Mouse (Mus musculus) hindbrain, embryonic 15.5 days (tissue): ENCODE results near the gene Tet2. TPM values are rescaled to one million over a fixed set of nuclear protein-coding genes. Genes with fewer than 3 reads are reported as not detected.
"Not testable (repeated sequence)": the region's sequence is repeated elsewhere in the genome, so short reads cannot be mapped to it uniquely, and the experiment has no call there.

ENCODE experiments used
- ATAC-seq: fragments of 200-750 bp; cut with Nextera tagmentation; 2 replicates; pipeline ENCODE4 v1.8.0; 2017; ENCODE audit warnings: low read depth, moderate number of reproducible peaks, moderate TSS enrichment; ENCODE audit not compliant: low FRiP score
- H3K27ac ChIP-seq: fragments of 300-500 bp; sonication (generic); replicated peaks from 2 replicates; pipeline ENCODE4 v1.5.1; 2015; ENCODE audit warnings: mild to moderate bottlenecking, inconsistent platforms
- H3K27me3 ChIP-seq: fragments of 300-500 bp; sonication (generic); 2 replicates; pipeline ENCODE4 v1.6.1; 2015; ENCODE audit warnings: control low read depth, inconsistent platforms
- H3K36me3 ChIP-seq: fragments of 300-500 bp; sonication (generic); 2 replicates; pipeline ENCODE4 v1.6.1; 2015; ENCODE audit warnings: control low read depth, inconsistent platforms
- H3K4me1 ChIP-seq: fragments of 300-500 bp; sonication (generic); replicated peaks from 2 replicates; pipeline ENCODE4 v1.6.1; 2015; ENCODE audit warnings: control low read depth, inconsistent platforms
- H3K4me2 ChIP-seq: fragments of 300-500 bp; sonication (generic); 2 replicates; pipeline ENCODE4 v1.6.1; 2015; ENCODE audit warnings: moderate library complexity, mild to moderate bottlenecking, inconsistent platforms
- H3K4me3 ChIP-seq: fragments of 300-500 bp; sonication (generic); 2 replicates; pipeline ENCODE4 v1.5.1; 2015; ENCODE audit warnings: mild to moderate bottlenecking, inconsistent platforms
- H3K9ac ChIP-seq: fragments of 300-500 bp; sonication (generic); 2 replicates; pipeline ENCODE4 v1.6.1; 2015; ENCODE audit warnings: inconsistent platforms
- H3K9me3 ChIP-seq: fragments of 300-500 bp; sonication (generic); 2 replicates; pipeline ENCODE4 v1.6.1; 2016; ENCODE audit warnings: control low read depth, inconsistent platforms
- WGBS: fragments of 180-500 bp; shearing (Covaris S2); methylation state at CpG from one replicate; pipeline ENCODE4 v1.1.7; 2015; 5-methylcytosine and 5-hydroxymethylcytosine counted together
- polyA plus RNA-seq: library from polyadenylated mRNA; unstranded; fragments of >200 nt; fragmentation: Nextera tagmentation; extraction: Ambion mirVana; gene quantifications from 2 replicates; pipeline ENCODE4 v1.2.1, GENCODE M21; 2015

Gene Tet2
- polyA plus RNA-seq, 1 experiment from 2014 or later, result 14.0 TPM

- peak overlapping the region; percentile 64 for H3K4me2 ChIP-seq
- WGBS, result under 1% methylated on average over 52 of the region's 52 CpGs
- H3K36me3 ChIP-seq, result no peaks in the 10 kb centered on the region
- peak; percentile 96 for ATAC-seq
- no peaks in the 10 kb centered on the region for H3K9me3 ChIP-seq
- H3K4me1 ChIP-seq, result peaks cover 28% of the 10 kb centered on the region
- H3K27me3 ChIP-seq, result no peaks in the 10 kb centered on the region
- H3K9ac ChIP-seq, result peak overlapping the region; percentile 81
- peak overlapping the region; percentile 77 for H3K4me3 ChIP-seq
- H3K27ac ChIP-seq, result peak overlapping the region; percentile 97
These were observed 798 bp downstream of the Tet2 start for GRCm38 (mm10) chr3:133544131-133544550.

- under 1% methylated on average over 21 of the region's 21 CpGs for WGBS
- Histone ChIP-seq H3K4me1 (peaks cover 28% of the 10 kb centered on the region), H3K4me3 (peak overlapping the region; percentile 77), H3K36me3 (no peaks in the 10 kb centered on the region), H3K27me3 (no peaks in the 10 kb centered on the region), H3K9me3 (no peaks in the 10 kb centered on the region), H3K9ac (peak overlapping the region; percentile 81), H3K4me2 (peak overlapping the region; percentile 64), H3K27ac (peak overlapping the region; percentile 97)
- ATAC-seq, result no peak
These were observed 1.6 kb downstream of the Tet2 start for GRCm38 (mm10) chr3:133543101-133544020.

GRCm38 (mm10) chr3:133542084-133542483 lies 2.9 kb downstream of the Tet2 start:
- ATAC-seq, result no peak
- no peaks in the 10 kb centered on the region for H3K27me3 ChIP-seq
- H3K27ac ChIP-seq, result no peak overlapping the region
- 0 out of 2 replicates have a peak overlapping the region, but pooled peaks have one; percentile 12 for H3K4me3 ChIP-seq
- no peak overlapping the region for H3K9ac ChIP-seq
- H3K9me3 ChIP-seq, result no peaks in the 10 kb centered on the region
- H3K4me2 ChIP-seq, result peak overlapping the region; percentile 64
- H3K4me1 ChIP-seq, result peaks cover 28% of the 10 kb centered on the region
- H3K36me3 ChIP-seq, result no peaks in the 10 kb centered on the region; the same call in 1 of the 2 replicates

DNA sequence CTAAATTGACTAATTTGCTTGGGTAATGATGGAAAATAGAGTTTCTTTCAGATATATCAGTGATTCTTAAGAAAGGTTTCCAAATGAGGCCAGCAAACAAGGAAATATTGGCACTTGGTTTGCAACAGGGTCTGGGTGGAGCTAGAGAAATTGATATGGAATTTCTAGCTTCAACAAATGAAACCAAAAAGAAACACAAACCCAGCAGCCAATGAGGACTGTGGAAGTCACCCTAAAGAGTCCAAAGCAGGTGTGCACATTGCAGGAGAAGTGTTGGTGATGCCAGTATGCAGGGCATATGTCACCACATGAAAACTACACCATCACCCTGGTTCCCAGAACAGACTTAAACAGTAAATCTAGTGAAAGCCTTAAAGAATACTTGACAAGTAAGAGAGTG lies 3.9 kb downstream of the Tet2 start:
- no peaks in the 10 kb centered on the region for H3K9me3 ChIP-seq
- H3K36me3 ChIP-seq, result no peaks in the 10 kb centered on the region; the same call in 1 of the 2 replicates
- H3K27me3 ChIP-seq, result no peaks in the 10 kb centered on the region
- no peak overlapping the region for H3K4me3 ChIP-seq
- H3K4me2 ChIP-seq, result no peak overlapping the region
- no peak for ATAC-seq
- H3K27ac ChIP-seq, result no peak overlapping the region
- H3K9ac ChIP-seq, result no peak overlapping the region
- H3K4me1 ChIP-seq, result peaks cover 28% of the 10 kb centered on the region

DNA sequence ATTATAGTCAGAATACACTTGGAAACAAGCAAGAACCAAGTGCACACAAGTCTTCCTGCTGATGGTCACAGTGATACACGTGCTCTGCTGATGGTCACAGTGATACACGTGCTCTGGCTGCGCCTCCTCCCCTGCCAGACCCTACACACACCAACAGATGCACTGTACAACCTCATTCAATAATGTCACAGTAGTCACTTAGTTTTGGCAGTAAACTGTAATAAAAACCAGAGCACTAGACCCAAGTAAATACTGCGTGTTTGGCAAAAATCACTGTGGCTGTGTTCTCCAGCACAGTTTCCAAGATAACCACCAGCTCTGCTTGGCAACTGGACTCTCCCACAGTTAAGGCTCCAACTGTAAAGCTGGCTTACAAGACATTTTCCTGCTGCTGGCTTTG lies 4.9 kb downstream of the Tet2 start:
- no peak for ATAC-seq
- H3K9ac ChIP-seq, result no peak overlapping the region
- no peak overlapping the region for H3K27ac ChIP-seq
- no peak overlapping the region for H3K4me2 ChIP-seq
- no peaks in the 10 kb centered on the region; the same call in 1 of the 2 replicates for H3K36me3 ChIP-seq
- no peaks in the 10 kb centered on the region for H3K27me3 ChIP-seq
- no peak overlapping the region for H3K4me3 ChIP-seq
- 69% methylated on average over 4 of the region's 4 CpGs for WGBS
- H3K9me3 ChIP-seq, result no peaks in the 10 kb centered on the region
- peaks cover 28% of the 10 kb centered on the region for H3K4me1 ChIP-seq

DNA sequence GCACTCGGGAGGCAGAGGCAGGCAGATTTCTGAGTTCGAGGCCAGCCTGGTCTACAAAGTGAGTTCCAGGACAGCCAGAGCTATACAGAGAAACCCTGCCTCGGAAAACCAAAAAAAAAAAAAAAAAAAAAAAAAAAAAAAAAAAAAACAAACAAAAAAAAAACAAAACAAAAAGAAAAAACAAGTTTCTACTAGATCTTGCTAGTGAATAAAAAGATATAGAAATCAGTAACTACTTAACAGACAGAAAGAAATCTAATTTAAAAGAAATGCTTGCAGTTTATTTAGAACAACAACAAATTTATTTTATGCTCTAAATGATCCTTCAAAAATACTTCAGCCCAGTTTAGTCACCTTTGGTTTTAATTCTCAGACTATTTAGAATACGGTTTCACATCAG lies 6.4 kb downstream of the Tet2 start:
- H3K4me3 ChIP-seq, H3K9ac ChIP-seq: not testable (repeated sequence)
- WGBS, result 93% methylated on average over 3 of the region's 4 CpGs

DNA sequence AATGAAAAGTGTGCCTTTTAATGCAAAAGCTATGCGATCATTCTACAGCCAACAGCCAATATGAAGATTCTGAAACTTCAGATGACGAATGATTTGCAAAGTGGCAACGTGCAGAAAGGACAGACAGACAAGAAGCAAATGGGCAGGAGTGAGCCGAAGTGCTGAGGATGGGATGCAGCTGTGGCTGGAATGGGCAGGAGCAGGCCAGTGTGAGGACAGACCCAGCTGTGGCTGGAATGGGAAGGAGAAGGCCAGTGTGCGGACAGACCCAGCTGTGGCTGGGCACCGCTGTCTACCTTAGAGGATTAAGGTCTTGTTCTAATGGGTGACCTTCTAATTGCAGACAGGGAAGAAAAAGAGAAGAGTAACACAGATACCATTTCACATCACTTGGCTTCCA lies 9.3 kb downstream of the Tet2 start:
- H3K9ac ChIP-seq, result no peak overlapping the region
- no peak for ATAC-seq
- no peak overlapping the region for H3K4me3 ChIP-seq
- no peaks in the 10 kb centered on the region; the same call in 1 of the 2 replicates for H3K36me3 ChIP-seq
- 86% methylated on average over 6 of the region's 6 CpGs for WGBS
- no peak overlapping the region for H3K4me2 ChIP-seq
- peaks cover 24% of the 10 kb centered on the region; the same call in 1 of the 2 replicates for H3K4me1 ChIP-seq
- no peaks in the 10 kb centered on the region for H3K27me3 ChIP-seq
- no peaks in the 10 kb centered on the region for H3K9me3 ChIP-seq
- H3K27ac ChIP-seq, result no peak overlapping the region

More for the DNA sequence above, 6.4 kb downstream of the Tet2 start:
- not testable (repeated sequence) for H3K27me3 ChIP-seq, H3K9me3 ChIP-seq, H3K4me2 ChIP-seq, ATAC-seq, H3K36me3 ChIP-seq, H3K27ac ChIP-seq
- H3K4me1 ChIP-seq, result peaks cover 39% of the 10 kb centered on the region

GRCm38 (mm10) chr3:133534066-133534465 lies 10.9 kb downstream of the Tet2 start:
- H3K36me3 ChIP-seq, result no peaks in the 10 kb centered on the region; the same call in 1 of the 2 replicates
- H3K4me2 ChIP-seq, result no peak overlapping the region
- ATAC-seq, result no peak
- H3K9ac ChIP-seq, result no peak overlapping the region
- H3K27me3 ChIP-seq, result no peaks in the 10 kb centered on the region
- 23% methylated on average over 6 of the region's 6 CpGs for WGBS
- H3K4me1 ChIP-seq, result peaks cover 13% of the 10 kb centered on the region; the same call in 1 of the 2 replicates
- no peaks in the 10 kb centered on the region for H3K9me3 ChIP-seq
- no peak overlapping the region for H3K4me3 ChIP-seq
- H3K27ac ChIP-seq, result no peak overlapping the region

GRCm38 (mm10) chr3:133533272-133533995 lies 11.5 kb downstream of the Tet2 start:
- H3K4me3 ChIP-seq, result no peak overlapping the region
- no peaks in the 10 kb centered on the region for H3K27me3 ChIP-seq
- H3K9ac ChIP-seq, result no peak overlapping the region
- H3K4me1 ChIP-seq, result peaks cover 13% of the 10 kb centered on the region; the same call in 1 of the 2 replicates
- no peak overlapping the region for H3K4me2 ChIP-seq
- H3K9me3 ChIP-seq, result no peaks in the 10 kb centered on the region
- H3K36me3 ChIP-seq, result no peaks in the 10 kb centered on the region; the same call in 1 of the 2 replicates
- 64% methylated on average over 11 of the region's 11 CpGs for WGBS
- no peak overlapping the region for H3K27ac ChIP-seq
- ATAC-seq, result no peak

- Histone ChIP-seq H3K27me3 (no peaks in the 10 kb centered on the region), H3K9ac (no peak overlapping the region), H3K4me3 (no peak overlapping the region), H3K27ac (no peak overlapping the region), H3K4me1 (peaks cover 13% of the 10 kb centered on the region; the same call in 1 of the 2 replicates), H3K9me3 (no peaks in the 10 kb centered on the region), H3K36me3 (no peaks in the 10 kb centered on the region; the same call in 1 of the 2 replicates), H3K4me2 (no peak overlapping the region)
- 69% methylated on average over 3 of the region's 3 CpGs for WGBS
- no peak for ATAC-seq
These were observed 12.1 kb downstream of the Tet2 start for GRCm38 (mm10) chr3:133532806-133533205.

- Histone ChIP-seq H3K4me1 (peaks cover 13% of the 10 kb centered on the region; the same call in 1 of the 2 replicates), H3K36me3 (no peaks in the 10 kb centered on the region), H3K9ac (no peak overlapping the region), H3K27me3 (no peaks in the 10 kb centered on the region), H3K9me3 (no peaks in the 10 kb centered on the region), H3K4me3 (no peak overlapping the region), H3K27ac (no peak overlapping the region), H3K4me2 (no peak overlapping the region)
- 85% methylated on average over 6 of the region's 6 CpGs for WGBS
- ATAC-seq, result no peak
These were observed 12.7 kb downstream of the Tet2 start for GRCm38 (mm10) chr3:133532252-133532651.

DNA sequence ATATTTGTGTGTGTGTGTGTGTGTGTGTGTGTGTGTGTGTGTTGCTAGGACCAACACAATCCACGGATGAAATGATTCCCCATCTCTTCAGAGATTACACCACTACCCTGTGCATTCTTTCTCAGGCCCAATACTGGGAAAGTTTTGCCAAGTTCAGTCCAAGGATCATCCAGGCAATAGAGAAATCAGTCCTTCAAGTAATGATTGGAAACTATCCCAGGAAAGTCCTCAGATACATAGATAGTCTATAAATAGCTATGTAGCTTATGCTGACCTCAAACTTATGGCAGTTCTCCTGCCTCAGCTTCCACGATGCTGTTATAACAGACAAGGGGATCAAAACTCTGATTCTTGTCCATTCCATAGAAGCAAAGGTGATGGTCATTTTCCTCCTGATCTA lies 13.8 kb downstream of the Tet2 start:
- 92% methylated on average over 2 of the region's 2 CpGs for WGBS
- H3K9me3 ChIP-seq, result no peaks in the 10 kb centered on the region
- H3K36me3 ChIP-seq, result no peaks in the 10 kb centered on the region
- no peaks in the 10 kb centered on the region for H3K27me3 ChIP-seq
- no peak overlapping the region for H3K4me2 ChIP-seq
- H3K9ac ChIP-seq, result no peak overlapping the region
- H3K4me1 ChIP-seq, result peaks cover 13% of the 10 kb centered on the region; the same call in 1 of the 2 replicates
- no peak overlapping the region for H3K27ac ChIP-seq
- H3K4me3 ChIP-seq, result no peak overlapping the region
- ATAC-seq, result no peak
